Mouse (Mus musculus) MEL (cell line): ENCODE results near the gene Krtap3-1.

ENCODE experiments used
- CTCF ChIP-seq, 3 experiments: IDR thresholded peaks in 2 of 3; conservative IDR thresholded peaks in 1 of 3; 2 replicates each; pipeline ENCODE4 v1.5.1; 2011 to 2012; ENCODE audit warnings: low read length in 3 of 3, low read depth in 2 of 3, mild to moderate bottlenecking in 2 of 3, improper control_type of control experiment in 1 of 3, inconsistent platforms in 1 of 3, mixed read lengths in 1 of 3, moderate library complexity in 1 of 3; ENCODE audit not compliant: control insufficient read depth in 1 of 3, insufficient read depth in 1 of 3, poor library complexity in 1 of 3, severe bottlenecking in 1 of 3
- GATA1 ChIP-seq: IDR thresholded peaks from 2 replicates; pipeline ENCODE4 v1.6.1; 2011; ENCODE audit warnings: low read depth, low read length, improper control_type of control experiment
- KAT2A ChIP-seq: conservative IDR thresholded peaks from 2 replicates; pipeline ENCODE4 v1.6.1; 2012; ENCODE audit warnings: low read depth, low read length, improper control_type of control experiment, inconsistent platforms
- MXI1 ChIP-seq: IDR thresholded peaks from 2 replicates; pipeline ENCODE4 v1.6.1; 2011; ENCODE audit warnings: mild to moderate bottlenecking, low read depth, low read length, improper control_type of control experiment
- NRF1 ChIP-seq: IDR thresholded peaks from 2 replicates; pipeline ENCODE4 v1.6.1; 2014; ENCODE audit warnings: low read depth, mild to moderate bottlenecking, inconsistent platforms, low read length, improper control_type of control experiment, moderate library complexity; ENCODE audit not compliant: poor library complexity, insufficient read depth, severe bottlenecking
- POLR2A ChIP-seq, 2 experiments: IDR thresholded peaks; 2 replicates each; pipeline ENCODE4 v1.6.1; 2011 to 2012; ENCODE audit warnings: low read length in 2 of 2, mild to moderate bottlenecking in 2 of 2, control low read depth in 1 of 2, improper control_type of control experiment in 1 of 2, low read depth in 1 of 2, moderate library complexity in 1 of 2; ENCODE audit not compliant: control insufficient read depth in 1 of 2, insufficient read depth in 1 of 2, poor library complexity in 1 of 2
- RAD21 ChIP-seq: IDR thresholded peaks from 2 replicates; pipeline ENCODE4 v1.6.1; 2011; ENCODE audit warnings: mild to moderate bottlenecking, low read depth, low read length, improper control_type of control experiment
- TBP ChIP-seq: IDR thresholded peaks from 2 replicates; pipeline ENCODE4 v1.8.0; 2011; ENCODE audit warnings: low read depth, low read length, improper control_type of control experiment
- TCF12 ChIP-seq: IDR thresholded peaks from 2 replicates; pipeline ENCODE4 v1.6.1; 2014; ENCODE audit warnings: low read depth, mild to moderate bottlenecking, inconsistent platforms, low read length, improper control_type of control experiment, moderate library complexity
- ZKSCAN1 ChIP-seq: IDR thresholded peaks from 2 replicates; pipeline ENCODE4 v1.6.1; 2012; ENCODE audit warnings: low read depth, mild to moderate bottlenecking, inconsistent platforms, low read length, improper control_type of control experiment, moderate library complexity

DNA sequence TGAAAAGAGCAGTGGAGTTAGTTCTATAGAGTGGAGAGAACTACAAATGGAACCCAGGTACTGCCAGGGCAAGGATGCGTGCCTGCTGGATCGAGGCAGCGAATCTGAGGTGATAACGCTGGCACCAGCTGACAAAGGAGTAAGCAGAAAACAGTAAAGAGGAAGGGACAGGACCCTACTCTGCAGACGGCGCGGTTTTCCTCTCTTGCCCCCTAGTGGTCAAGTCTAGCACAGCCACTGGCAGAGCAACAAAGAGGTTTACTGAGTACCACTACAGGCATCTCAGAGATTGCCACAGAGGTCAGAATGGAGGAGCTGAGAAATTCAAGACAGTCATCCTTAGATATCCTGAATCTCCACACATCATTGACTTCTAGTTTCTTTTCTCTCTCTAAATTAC, 7.7 kb upstream of the Krtap3-1 start:
- TF ChIP-seq RAD21 (peak; percentile 20), KAT2A (no peak), MXI1 (no peak), POLR2A (IDR thresholded peaks at IDR 0.05; ENCODE audit: control insufficient read depth in 1 of 2, insufficient read depth in 1 of 2, low read depth in 1 of 2, low read length in 2 of 2, poor library complexity in 1 of 2) (no peak), ZKSCAN1 (no peak), GATA1 (no peak), CTCF (IDR thresholded peaks at IDR 0.05 in 2 of 3, conservative IDR thresholded peaks at IDR 0.05 in 1 of 3; ENCODE audit: control insufficient read depth in 1 of 3, insufficient read depth in 1 of 3, low read depth in 2 of 3, low read length in 3 of 3, poor library complexity in 1 of 3, severe bottlenecking in 1 of 3) (peak; percentile 58 to 74 (median 66)), NRF1 (no peak), TBP (no peak), TCF12 (no peak)
